Mouse (Mus musculus): ENCODE measurements around the gene Ciao1.

- TF ChIP-seq CTCF (IDR thresholded peaks at IDR 0.05; ENCODE audit: extremely low read depth, insufficient read depth, low read length) = no peak
- TF ChIP-seq POLR2A (IDR thresholded peaks at IDR 0.05; ENCODE audit: extremely low read depth, insufficient read depth, low read length) = no peak
Observed at GRCm38 (mm10) chr2:127225261-127225660, 22.4 kb downstream of the Ciao1 start.
